15 mouse cellular contexts compared by ENCODE assay signal in genomic region chr1:187749294-187749693, GRCm38 (mm10).
"Had no signal": no experiment of that assay in that cellular context is flagged by ENCODE, and none has a peak within 500 bp of the region (broad histone marks: within the 10 kb centered on the region; RNA-seq: fewer than 3 reads in every experiment).

No protein-coding gene starts in this region.

- H3K9me3 ChIP-seq: kidney, embryonic 15.5 days; limb, embryonic 10.5 days; liver, embryonic 13.5 days had no signal

- H3K9ac ChIP-seq: kidney, embryonic 15.5 days; limb, embryonic 13.5 days; liver, embryonic 13.5 days had no signal

- DNase-seq: kidney, postnatal 14 days; kidney, postnatal 4 days; liver, embryonic 13.5 days; lung, adult 2 months; lung, postnatal 14 days; lung, postnatal 4 days; midbrain, embryonic 14.5 days; thymus, adult 2 months; thymus, postnatal 14 days; thymus, postnatal 4 days had no signal

- H3K27ac ChIP-seq: kidney, embryonic 15.5 days; limb, embryonic 10.5 days; limb, embryonic 13.5 days; liver, embryonic 13.5 days; stomach, postnatal 0 days had no signal

- H3K36me3 ChIP-seq: kidney, embryonic 15.5 days; limb, embryonic 10.5 days; limb, embryonic 13.5 days; liver, embryonic 13.5 days had no signal

- H3K4me2 ChIP-seq: kidney, embryonic 15.5 days; limb, embryonic 13.5 days; liver, embryonic 13.5 days; midbrain, embryonic 11.5 days had no signal

- H3K27me3 ChIP-seq: kidney, embryonic 15.5 days; limb, embryonic 13.5 days; liver, embryonic 13.5 days had no signal

- H3K4me3 ChIP-seq: kidney, embryonic 15.5 days; limb, embryonic 10.5 days; limb, embryonic 13.5 days; liver, embryonic 13.5 days had no signal

- H3K4me1 ChIP-seq: kidney, embryonic 15.5 days; limb, embryonic 10.5 days; limb, embryonic 13.5 days; liver, embryonic 13.5 days had no signal
